11 mouse cellular contexts compared by ENCODE assay signal in genomic region chr12:86692471-86693356, GRCm38 (mm10). TPM values are rescaled to one million over a fixed set of nuclear protein-coding genes. Genes with fewer than 3 reads are reported as not detected.
DNase-seq lines count a peak whose midpoint lies in the region; ATAC-seq and TF ChIP-seq lines count a peak whose summit lies in the region.
"Had no signal": no experiment of that assay in that cellular context is flagged by ENCODE, and none has a peak within 500 bp of the region (broad histone marks: within the 10 kb centered on the region; RNA-seq: fewer than 3 reads in every experiment).

No protein-coding gene starts in this region.

- no peaks in the 10 kb centered on the region for H3K4me1 ChIP-seq in kidney, adult 2 months (ENCODE audit: control insufficient read depth, insufficient read depth, low read length)
- peaks cover 62% of the 10 kb centered on the region for H3K4me1 ChIP-seq in heart, embryonic 10.5 days
- H3K4me1 ChIP-seq in neural tube, embryonic 15.5 days: peaks cover 14% of the 10 kb centered on the region; the same call in 1 of the 2 replicates
- peaks cover 2% of the 10 kb centered on the region; the same call in 1 of the 2 replicates for H3K4me1 ChIP-seq in midbrain, postnatal 0 days (ENCODE audit: insufficient read depth, low read length)

- no peak overlapping the region for H3K27ac ChIP-seq in kidney, adult 2 months (ENCODE audit: insufficient read depth, low read depth, low read length)
- H3K27ac ChIP-seq in heart, embryonic 10.5 days: 0 out of 2 replicates have a peak overlapping the region, but pooled peaks have one; percentile 19
- H3K27ac ChIP-seq in neural tube, embryonic 15.5 days (replicated peaks): no peak overlapping the region
- H3K27ac ChIP-seq in midbrain, postnatal 0 days (ENCODE audit: low read depth, low read length): no peak overlapping the region
- H3K27ac ChIP-seq: liver, embryonic 13.5 days had no signal

- H3K9me3 ChIP-seq in heart, embryonic 10.5 days: no peaks in the 10 kb centered on the region
- no peaks in the 10 kb centered on the region for H3K9me3 ChIP-seq in neural tube, embryonic 15.5 days (replicated peaks)
- no peaks in the 10 kb centered on the region for H3K9me3 ChIP-seq in midbrain, postnatal 0 days (ENCODE audit: low read length)
- H3K9me3 ChIP-seq: liver, embryonic 13.5 days had no signal

- TF ChIP-seq POLR2A in kidney, adult 2 months (IDR thresholded peaks at IDR 0.05; ENCODE audit: low read depth, low read length): no peak

- no peak for ATAC-seq in neural tube, embryonic 15.5 days (ENCODE audit: low FRiP score)
- no peak for ATAC-seq in midbrain, postnatal 0 days (ENCODE audit: low FRiP score)
- ATAC-seq: hindbrain, postnatal 0 days had no signal

- H3K4me2 ChIP-seq in neural tube, embryonic 15.5 days: no peak overlapping the region
- H3K4me2 ChIP-seq in midbrain, postnatal 0 days (ENCODE audit: low read depth, low read length, poor library complexity, severe bottlenecking): no peak overlapping the region
- H3K4me2 ChIP-seq: liver, embryonic 13.5 days had no signal

- 40% methylated on average over 5 of the region's 5 CpGs for WGBS in kidney, adult 2 months
- WGBS in heart, embryonic 10.5 days: 56% methylated on average over 5 of the region's 5 CpGs
- WGBS in neural tube, embryonic 15.5 days: 74% methylated on average over 5 of the region's 5 CpGs
- 71% methylated on average over 5 of the region's 5 CpGs for WGBS in midbrain, postnatal 0 days

- H3K9ac ChIP-seq in neural tube, embryonic 15.5 days (replicated peaks): no peak overlapping the region
- H3K9ac ChIP-seq in midbrain, postnatal 0 days (replicated peaks; ENCODE audit: low read length, poor library complexity, severe bottlenecking): no peak overlapping the region
- H3K9ac ChIP-seq: liver, embryonic 13.5 days had no signal

- no peaks in the 10 kb centered on the region for H3K36me3 ChIP-seq in kidney, adult 2 months (ENCODE audit: control insufficient read depth, insufficient read depth, low read length)
- H3K36me3 ChIP-seq in heart, embryonic 10.5 days: peaks cover 21% of the 10 kb centered on the region
- peaks cover 72% of the 10 kb centered on the region for H3K36me3 ChIP-seq in neural tube, embryonic 15.5 days
- H3K36me3 ChIP-seq in midbrain, postnatal 0 days (ENCODE audit: insufficient read depth, low read length): peaks cover 70% of the 10 kb centered on the region
- H3K36me3 ChIP-seq: liver, embryonic 13.5 days had no signal

- no peak for TF ChIP-seq CTCF in kidney, adult 2 months (conservative IDR thresholded peaks at IDR 0.05; ENCODE audit: insufficient read depth, insufficient read length, low read depth, low read length)
- TF ChIP-seq CTCF in midbrain, postnatal 0 days (IDR thresholded peaks at IDR 0.05): no peak

- DNase-seq in kidney, adult 2 months: peak; percentile 5
- DNase-seq in kidney, adult 18-20 months: no peak
- peak; percentile 11 for DNase-seq in A20 (ENCODE audit: low read depth, low spot score)
- DNase-seq in heart, embryonic 10.5 days (ENCODE audit: low spot score): no peak
- DNase-seq in kidney, postnatal 10 days: peak; percentile 69
- DNase-seq in midbrain, postnatal 0 days (ENCODE audit: low spot score): no peak
- DNase-seq: liver, embryonic 13.5 days had no signal

- H3K4me3 ChIP-seq in kidney, adult 2 months (ENCODE audit: insufficient read depth, low read depth, low read length): no peak overlapping the region
- H3K4me3 ChIP-seq in heart, embryonic 10.5 days: no peak overlapping the region
- H3K4me3 ChIP-seq in neural tube, embryonic 15.5 days (replicated peaks): no peak overlapping the region
- H3K4me3 ChIP-seq in midbrain, postnatal 0 days (ENCODE audit: low read depth, low read length): no peak overlapping the region
- H3K4me3 ChIP-seq: erythroblast, embryonic 14.5 days; liver, embryonic 13.5 days had no signal

- no peaks in the 10 kb centered on the region for H3K27me3 ChIP-seq in kidney, adult 2 months (replicated peaks; ENCODE audit: control insufficient read depth, insufficient read depth, low read length)
- no peaks in the 10 kb centered on the region for H3K27me3 ChIP-seq in heart, embryonic 10.5 days (ENCODE audit: insufficient read depth, poor library complexity, severe bottlenecking)
- H3K27me3 ChIP-seq in neural tube, embryonic 15.5 days (replicated peaks): no peaks in the 10 kb centered on the region
- H3K27me3 ChIP-seq in midbrain, postnatal 0 days (ENCODE audit: insufficient read depth, low read length): no peaks in the 10 kb centered on the region
- H3K27me3 ChIP-seq: liver, embryonic 13.5 days had no signal

RNA-seq across cellular contexts. Expression of gene Vash1, which starts 14.2 kb away (rescaled TPM):
- 1.6 and 1.9 TPM in 2 replicates for polyA plus RNA-seq in kidney, adult 2 months (2012; rRNA removed)
- 7.7 and 9.9 TPM in 2 replicates for polyA plus RNA-seq in heart, embryonic 10.5 days (2016; fragmentation: Nextera tagmentation; extraction: Ambion mirVana)
- polyA plus RNA-seq in neural tube, embryonic 15.5 days (2015; fragmentation: Nextera tagmentation; extraction: Ambion mirVana): 25.7 and 28.2 TPM in 2 replicates
- total RNA-seq in midbrain, postnatal 0 days (2014; rRNA removed): 84.3 and 89.4 TPM in 2 replicates
- 20.3 and 25.4 TPM in 2 replicates for polyA plus RNA-seq in midbrain, postnatal 0 days (2015; fragmentation: Nextera tagmentation; extraction: Ambion mirVana)
- polyA plus RNA-seq: erythroblast, embryonic 14.5 days had no signal

RNA-seq across cellular contexts. Expression of gene Angel1, which starts 33.5 kb away (rescaled TPM):
- 7.3 and 8.7 TPM in 2 replicates for polyA plus RNA-seq in kidney, adult 2 months (2012; rRNA removed)
- polyA plus RNA-seq in heart, embryonic 10.5 days (2016; fragmentation: Nextera tagmentation; extraction: Ambion mirVana): 11.4 and 12.1 TPM in 2 replicates
- polyA plus RNA-seq in neural tube, embryonic 15.5 days (2015; fragmentation: Nextera tagmentation; extraction: Ambion mirVana): 11.2 and 11.7 TPM in 2 replicates
- total RNA-seq in midbrain, postnatal 0 days (2014; rRNA removed): 6.3 and 12.4 TPM in 2 replicates
- 8.6 and 9.3 TPM in 2 replicates for polyA plus RNA-seq in midbrain, postnatal 0 days (2015; fragmentation: Nextera tagmentation; extraction: Ambion mirVana)

RNA-seq across cellular contexts. Expression of gene Lrrc74a, which starts 41.5 kb away (rescaled TPM):
- not detected in 2 replicates for polyA plus RNA-seq in kidney, adult 2 months (2012; rRNA removed)
- polyA plus RNA-seq in heart, embryonic 10.5 days (2016; fragmentation: Nextera tagmentation; extraction: Ambion mirVana): not detected in 2 replicates
- not detected in 2 replicates for polyA plus RNA-seq in neural tube, embryonic 15.5 days (2015; fragmentation: Nextera tagmentation; extraction: Ambion mirVana)
- not detected in 2 replicates for total RNA-seq in midbrain, postnatal 0 days (2014; rRNA removed)
- polyA plus RNA-seq in midbrain, postnatal 0 days (2015; fragmentation: Nextera tagmentation; extraction: Ambion mirVana): not detected in 2 replicates
- total RNA-seq: hindbrain, postnatal 0 days; left cerebral cortex, adult 18-20 months had no signal
- polyA plus RNA-seq: erythroblast, embryonic 14.5 days; hindbrain, postnatal 0 days; liver, embryonic 13.5 days had no signal

Comparison
In these comparisons a context has a peak if more than half of its experiments do, and no peak if none do; other contexts are left out.
1. DNase-seq: peak in kidney, adult 2 months (single experiment), A20 (single experiment) and kidney, postnatal 10 days (single experiment); none in kidney, adult 18-20 months (single experiment), heart, embryonic 10.5 days (single experiment) and midbrain, postnatal 0 days (single experiment).